Mouse (Mus musculus): ENCODE data around the gene Parp4. TPM values are rescaled to one million over a fixed set of nuclear protein-coding genes. Genes with fewer than 3 reads are reported as not detected.

Parp4 gene
- 92.6 TPM for polyA plus RNA-seq (2015; fragmentation: Illumina TruSeq; extraction: RNeasy Lipid Tissue Mini Kit (QIAGEN cat#74804); ENCODE audit: insufficient read depth, low replicate concordance)

GRCm38 (mm10) chr14:56575416-56575815 is at the start of gene Parp4, which contains the start of gene Cenpj:
TSS of gene Parp4 (plus strand) at chr14:56575619.
TSS of gene Cenpj (minus strand) at chr14:56575425.

GRCm38 (mm10) chr14:56667969-56668802 is 92.8 kb downstream of the Parp4 start, which contains the start of gene Mphosph8:
TSS of gene Mphosph8 (plus strand) at chr14:56668248.

Other genes starting within 250 kb of the Parp4 start
- gene Atp12a, start 210.6 kb upstream of the Parp4 start, polyA plus RNA-seq (2015; fragmentation: Illumina TruSeq; extraction: RNeasy Lipid Tissue Mini Kit (QIAGEN cat#74804); ENCODE audit: insufficient read depth, low replicate concordance) = not detected
- 0.54 TPM for gene Rnf17, start 173.0 kb upstream of the Parp4 start, polyA plus RNA-seq (2015; fragmentation: Illumina TruSeq; extraction: RNeasy Lipid Tissue Mini Kit (QIAGEN cat#74804); ENCODE audit: insufficient read depth, low replicate concordance)
- 24.5 TPM for gene Cenpj, start 194 bp upstream of the Parp4 start, polyA plus RNA-seq (2015; fragmentation: Illumina TruSeq; extraction: RNeasy Lipid Tissue Mini Kit (QIAGEN cat#74804); ENCODE audit: insufficient read depth, low replicate concordance)
- 47.3 TPM for gene Mphosph8, start 92.6 kb downstream of the Parp4 start, polyA plus RNA-seq (2015; fragmentation: Illumina TruSeq; extraction: RNeasy Lipid Tissue Mini Kit (QIAGEN cat#74804); ENCODE audit: insufficient read depth, low replicate concordance)
- gene Pspc1, start 202.7 kb downstream of the Parp4 start, polyA plus RNA-seq (2015; fragmentation: Illumina TruSeq; extraction: RNeasy Lipid Tissue Mini Kit (QIAGEN cat#74804); ENCODE audit: insufficient read depth, low replicate concordance) = 43.1 TPM
- 116 TPM for gene Zmym5, start 236.1 kb downstream of the Parp4 start, polyA plus RNA-seq (2015; fragmentation: Illumina TruSeq; extraction: RNeasy Lipid Tissue Mini Kit (QIAGEN cat#74804); ENCODE audit: insufficient read depth, low replicate concordance)

All from spleen, adult 10 weeks (tissue).